Mouse (Mus musculus) MEL (cell line): ENCODE data around the gene Spsb2. TPM values are rescaled to one million over a fixed set of nuclear protein-coding genes. Genes with fewer than 3 reads are reported as not detected.

ENCODE experiments used
- DNase-seq: peaks from one replicate; pipeline ENCODE4 v3.0.0; 2011; ENCODE audit warnings: low read depth, low spot score
- H3K27ac ChIP-seq: 2 replicates; pipeline ENCODE4 v1.5.1; 2012; ENCODE audit warnings: low read depth, mild to moderate bottlenecking, control low read depth, low read length, moderate library complexity; ENCODE audit not compliant: control insufficient read depth
- H3K27me3 ChIP-seq, 2 experiments: fragments of 150-350 bp in 1 of 2; sonication (generic) in 1 of 2; 2 replicates each; pipeline ENCODE4 v1.6.1; 2012; ENCODE audit warnings: low read length in 2 of 2, mild to moderate bottlenecking in 2 of 2, improper control_type of control experiment in 1 of 2, moderate library complexity in 1 of 2; ENCODE audit not compliant: insufficient read depth in 2 of 2, control insufficient read depth in 1 of 2
- H3K36me3 ChIP-seq, 2 experiments: 2 replicates each; pipeline ENCODE4 v1.6.1; 2012 to 2014; ENCODE audit warnings: low read length in 2 of 2, improper control_type of control experiment in 1 of 2, inconsistent platforms in 1 of 2, mild to moderate bottlenecking in 1 of 2; ENCODE audit not compliant: insufficient read depth in 2 of 2, control insufficient read depth in 1 of 2
- H3K4me1 ChIP-seq, 2 experiments: fragments of 150-350 bp in 1 of 2; sonication (generic) in 1 of 2; 2 replicates each; pipeline ENCODE4 v1.6.1; 2012; ENCODE audit warnings: low read length in 2 of 2, improper control_type of control experiment in 1 of 2, mild to moderate bottlenecking in 1 of 2; ENCODE audit not compliant: insufficient read depth in 2 of 2, control insufficient read depth in 1 of 2
- H3K4me3 ChIP-seq, 2 experiments: fragments of 150-350 bp in 1 of 2; sonication (generic) in 1 of 2; 2 replicates each; pipeline ENCODE4 v1.5.1; 2012; ENCODE audit warnings: low read depth in 2 of 2, low read length in 2 of 2, mild to moderate bottlenecking in 2 of 2, moderate library complexity in 2 of 2, control low read depth in 1 of 2, improper control_type of control experiment in 1 of 2; ENCODE audit not compliant: control insufficient read depth in 1 of 2, insufficient read depth in 1 of 2
- H3K79me2 ChIP-seq: 2 replicates; pipeline ENCODE4 v1.6.1; 2012; ENCODE audit warnings: mild to moderate bottlenecking, low read length, moderate library complexity; ENCODE audit not compliant: control insufficient read depth, poor library complexity, insufficient read depth
- H3K9ac ChIP-seq: 2 replicates; pipeline ENCODE4 v1.6.1; 2012; ENCODE audit warnings: low read depth, mild to moderate bottlenecking, control low read depth, low read length, moderate library complexity; ENCODE audit not compliant: control insufficient read depth, poor library complexity, severe bottlenecking
- H3K9me3 ChIP-seq: fragments of 150-350 bp; sonication (generic); replicated peaks from 2 replicates; pipeline ENCODE4 v1.6.1; 2012; ENCODE audit warnings: mild to moderate bottlenecking, low read length, improper control_type of control experiment, moderate library complexity; ENCODE audit not compliant: insufficient read depth
- CHD1 ChIP-seq: IDR thresholded peaks from 2 replicates; pipeline ENCODE4 v1.6.1; 2012; ENCODE audit warnings: low read depth, mild to moderate bottlenecking, inconsistent platforms, low read length, improper control_type of control experiment
- CHD2 ChIP-seq: IDR thresholded peaks from 2 replicates; pipeline ENCODE4 v1.6.1; 2011; ENCODE audit warnings: low read length, improper control_type of control experiment
- ELF1 ChIP-seq: IDR thresholded peaks from 2 replicates; pipeline ENCODE4 v1.6.1; 2014; ENCODE audit warnings: low read depth, mild to moderate bottlenecking, inconsistent platforms, low read length, improper control_type of control experiment, moderate library complexity
- ETS1 ChIP-seq: IDR thresholded peaks from 2 replicates; pipeline ENCODE4 v1.6.1; 2012; ENCODE audit warnings: low read depth, mild to moderate bottlenecking, inconsistent platforms, low read length, improper control_type of control experiment, moderate library complexity
- GATA1 ChIP-seq: IDR thresholded peaks from 2 replicates; pipeline ENCODE4 v1.6.1; 2011; ENCODE audit warnings: low read depth, low read length, improper control_type of control experiment
- MAX ChIP-seq: IDR thresholded peaks from 2 replicates; pipeline ENCODE4 v1.6.1; 2011; ENCODE audit warnings: low read length, improper control_type of control experiment
- MXI1 ChIP-seq: IDR thresholded peaks from 2 replicates; pipeline ENCODE4 v1.6.1; 2011; ENCODE audit warnings: mild to moderate bottlenecking, low read depth, low read length, improper control_type of control experiment
- MYB ChIP-seq: IDR thresholded peaks from 2 replicates; pipeline ENCODE4 v1.6.1; 2011; ENCODE audit warnings: mild to moderate bottlenecking, low read depth, low read length, improper control_type of control experiment
- POLR2AphosphoS2 ChIP-seq: IDR thresholded peaks from 2 replicates; pipeline ENCODE4 v1.6.1; 2011; ENCODE audit warnings: low read length, improper control_type of control experiment
- POLR2AphosphoS5 ChIP-seq: IDR thresholded peaks from 2 replicates; pipeline ENCODE4 v1.6.1; 2012; ENCODE audit warnings: low read depth, borderline replicate concordance, mild to moderate bottlenecking, inconsistent platforms, low read length, moderate library complexity, mixed read lengths
- RCOR1 ChIP-seq: IDR thresholded peaks from 2 replicates; pipeline ENCODE4 v1.6.1; 2012; ENCODE audit warnings: low read depth, mild to moderate bottlenecking, inconsistent platforms, low read length, improper control_type of control experiment
- SIN3A ChIP-seq: IDR thresholded peaks from 2 replicates; pipeline ENCODE4 v1.6.1; 2012; ENCODE audit warnings: low read length, improper control_type of control experiment, inconsistent platforms
- TBP ChIP-seq: IDR thresholded peaks from 2 replicates; pipeline ENCODE4 v1.8.0; 2011; ENCODE audit warnings: low read depth, low read length, improper control_type of control experiment
- TCF12 ChIP-seq: IDR thresholded peaks from 2 replicates; pipeline ENCODE4 v1.6.1; 2014; ENCODE audit warnings: low read depth, mild to moderate bottlenecking, inconsistent platforms, low read length, improper control_type of control experiment, moderate library complexity
- ZC3H11A ChIP-seq: IDR thresholded peaks from 2 replicates; pipeline ENCODE4 v1.6.1; 2012; ENCODE audit warnings: low read depth, mild to moderate bottlenecking, inconsistent platforms, low read length, improper control_type of control experiment
- ZKSCAN1 ChIP-seq: IDR thresholded peaks from 2 replicates; pipeline ENCODE4 v1.6.1; 2012; ENCODE audit warnings: low read depth, mild to moderate bottlenecking, inconsistent platforms, low read length, improper control_type of control experiment, moderate library complexity
- ZMIZ1 ChIP-seq: IDR thresholded peaks from 2 replicates; pipeline ENCODE4 v1.6.1; 2012; ENCODE audit warnings: low read depth, mild to moderate bottlenecking, inconsistent platforms, low read length, improper control_type of control experiment, moderate library complexity
- ZNF384 ChIP-seq: IDR thresholded peaks from 2 replicates; pipeline ENCODE4 v1.6.1; 2012; ENCODE audit warnings: low read depth, mild to moderate bottlenecking, inconsistent platforms, low read length, improper control_type of control experiment
- polyA plus RNA-seq, 2 experiments: library from polyadenylated mRNA; stranded (reverse) in 1 of 2; unstranded in 1 of 2; fragments of >175 nt in 1 of 2; fragments of >200 nt in 1 of 2; gene quantifications; 2 replicates each; pipeline versions ENCODE4 v1.2.1 to v1.2.4; 2012; ENCODE audit warnings: low replicate concordance in 2 of 2, low read depth in 1 of 2; ENCODE audit not compliant: insufficient read length in 2 of 2, insufficient read depth in 1 of 2, missing spikeins in 1 of 2
- total RNA-seq: library from RNA; depleted of rRNA; stranded (reverse); fragments of 300-350 nt; gene quantifications from 2 replicates; pipeline ENCODE4 v1.2.3, GENCODE M21; 2012

Spsb2 gene
- total and polyA plus RNA-seq, 3 experiments = 7.3 to 7.7 TPM; not detected in 1

DNA sequence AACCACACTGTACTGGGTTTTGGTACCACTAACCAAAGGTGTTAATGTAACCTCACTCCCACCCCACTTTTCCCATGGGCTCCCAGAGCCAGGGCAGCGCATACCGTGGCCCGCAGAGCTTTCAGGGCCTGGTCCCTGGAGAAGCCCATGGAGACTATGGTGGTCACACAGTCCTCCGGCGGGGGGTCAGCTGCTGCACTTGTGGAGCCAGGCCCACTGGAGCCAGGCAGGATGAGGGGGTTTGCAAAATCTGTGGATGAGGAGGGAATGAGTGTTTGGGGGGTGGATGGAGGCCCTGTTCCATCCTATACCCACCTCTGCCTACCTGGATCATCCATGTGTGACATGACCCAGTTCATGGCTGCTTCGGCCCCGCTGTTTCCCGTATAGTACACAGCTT lies 9.1 kb downstream of the Spsb2 start:
- Histone ChIP-seq H3K79me2 (peaks cover 13% of the 10 kb centered on the region), H3K27ac (no peak overlapping the region), H3K36me3 (peaks cover 6 to 11% of the 10 kb centered on the region in 2 experiments), H3K9ac (no peak overlapping the region), H3K27me3 (no peaks in the 10 kb centered on the region), H3K9me3 (no peaks in the 10 kb centered on the region), H3K4me1 (peaks cover 0 to 9% of the 10 kb centered on the region in 2 experiments; a peak in 3 of 4 replicates), H3K4me3 (no peak overlapping the region)
- DNase-seq = no peak
- no peak for TF ChIP-seq MXI1
- TF ChIP-seq ZMIZ1 = no peak
- no peak for TF ChIP-seq TCF12
- no peak for TF ChIP-seq MAX
- TF ChIP-seq ELF1 = no peak
- TF ChIP-seq ETS1 = no peak
- no peak for TF ChIP-seq ZNF384
- TF ChIP-seq POLR2AphosphoS2 = no peak
- no peak for TF ChIP-seq ZC3H11A
- TF ChIP-seq CHD1 = no peak
- TF ChIP-seq RCOR1 = no peak

DNA sequence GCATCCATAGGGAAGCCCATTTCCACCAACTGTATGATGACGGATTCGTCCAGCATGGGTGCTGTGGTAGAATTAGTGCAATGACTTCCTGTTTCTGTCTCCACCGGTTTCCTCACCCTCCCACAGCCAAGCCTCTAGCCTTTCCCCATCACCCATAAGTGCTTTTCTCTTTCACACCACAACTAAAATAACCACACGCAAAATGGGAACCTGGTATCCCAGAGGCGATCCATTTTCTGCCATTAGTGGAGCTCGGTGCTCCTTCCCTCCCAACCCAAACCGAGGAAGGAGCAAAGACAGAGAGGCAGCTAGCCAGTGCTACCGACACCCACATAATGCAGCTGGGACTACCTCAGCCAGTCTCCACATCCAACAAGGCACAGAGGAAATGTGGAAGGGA lies 9.5 kb downstream of the Spsb2 start:
- H3K9ac ChIP-seq = no peak overlapping the region
- TF ChIP-seq POLR2AphosphoS5 (no peak), MYB (no peak), ZMIZ1 (no peak), GATA1 (no peak), TBP (no peak), ETS1 (no peak), CHD2 (no peak), SIN3A (no peak), RCOR1 (no peak), ZKSCAN1 (no peak), CHD1 (no peak)
- peaks cover 9% of the 10 kb centered on the region for H3K79me2 ChIP-seq
- H3K27me3 ChIP-seq = no peaks in the 10 kb centered on the region
- H3K9me3 ChIP-seq = no peaks in the 10 kb centered on the region
- no peak for DNase-seq
- no peak overlapping the region for H3K27ac ChIP-seq
- H3K36me3 ChIP-seq = peaks cover 6 to 9% of the 10 kb centered on the region in 2 experiments
- H3K4me1 ChIP-seq = peaks cover 0 to 5% of the 10 kb centered on the region in 2 experiments; a peak in 3 of 4 replicates
- no peak overlapping the region for H3K4me3 ChIP-seq
